Mouse (Mus musculus): ENCODE measurements around the gene Nfia. TPM values are rescaled to one million over a fixed set of nuclear protein-coding genes. Genes with fewer than 3 reads are reported as not detected.

Gene Nfia
- total RNA-seq, 1 experiment, result 0.27 TPM

DNA sequence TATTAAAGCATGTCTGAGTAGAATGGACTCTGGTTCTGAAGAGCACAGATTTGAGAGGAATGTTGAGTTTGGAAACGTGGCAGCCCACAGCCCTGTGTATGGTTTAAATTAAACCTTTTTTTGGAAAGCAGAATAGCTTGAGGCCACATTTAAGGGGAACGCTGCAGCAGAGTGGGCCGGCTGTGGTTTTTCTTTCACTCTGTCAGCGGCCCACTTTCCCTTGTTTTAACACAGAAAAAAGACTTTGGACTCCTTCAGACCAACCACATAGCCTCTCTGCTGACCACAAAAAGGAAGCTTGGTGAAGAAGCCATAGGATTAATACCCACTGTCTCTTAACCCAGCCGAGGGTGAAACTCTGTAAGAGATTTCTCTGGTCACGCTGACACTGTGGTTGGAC is 72.4 kb downstream of the Nfia start:
- H3K4me1 ChIP-seq (ENCODE audit: control insufficient read depth in 2 of 2, insufficient read depth in 2 of 2, low read length in 2 of 2, poor library complexity in 1 of 2), result no peaks in the 10 kb centered on the region
- in situ Hi-C loops (cut with MboI; ENCODE audit: low sequenced_read_pairs in 2 of 2, unreplicated experiment in 2 of 2), result no loop called here
- TF ChIP-seq ZNF384 (IDR thresholded peaks at IDR 0.05; ENCODE audit: low read depth, low read length), result no peak
- no peak for TF ChIP-seq CHD2 (IDR thresholded peaks at IDR 0.05; ENCODE audit: low read depth, low read length)
- TF ChIP-seq HCFC1 (IDR thresholded peaks at IDR 0.05; ENCODE audit: borderline replicate concordance, insufficient read depth, low read length), result no peak
- no peak for TF ChIP-seq ZC3H11A (IDR thresholded peaks at IDR 0.05; ENCODE audit: borderline replicate concordance, low read depth, low read length)
- TF ChIP-seq MAFK (IDR thresholded peaks at IDR 0.05; ENCODE audit: insufficient read depth, low read depth, low read length), result no peak
- DNase-seq (ENCODE audit: low read depth, low spot score), result no peak
- H3K27ac ChIP-seq (ENCODE audit: insufficient read depth, low read depth, low read length, poor library complexity, severe bottlenecking), result no peak overlapping the region
- H3K36me3 ChIP-seq (ENCODE audit: control insufficient read depth, insufficient read depth, low read length, poor library complexity, severe bottlenecking), result no peaks in the 10 kb centered on the region
- no peak overlapping the region for H3K4me3 ChIP-seq (ENCODE audit: insufficient read depth in 1 of 2, low read depth in 1 of 2, low read length in 2 of 2, poor library complexity in 1 of 2, severe bottlenecking in 1 of 2)
- no peak overlapping the region for H3K9ac ChIP-seq (ENCODE audit: insufficient read depth, low read depth, low read length, poor library complexity, severe bottlenecking)
- no peaks in the 10 kb centered on the region for H3K9me3 ChIP-seq (ENCODE audit: control insufficient read depth, insufficient read depth, low read depth, low read length)

DNA sequence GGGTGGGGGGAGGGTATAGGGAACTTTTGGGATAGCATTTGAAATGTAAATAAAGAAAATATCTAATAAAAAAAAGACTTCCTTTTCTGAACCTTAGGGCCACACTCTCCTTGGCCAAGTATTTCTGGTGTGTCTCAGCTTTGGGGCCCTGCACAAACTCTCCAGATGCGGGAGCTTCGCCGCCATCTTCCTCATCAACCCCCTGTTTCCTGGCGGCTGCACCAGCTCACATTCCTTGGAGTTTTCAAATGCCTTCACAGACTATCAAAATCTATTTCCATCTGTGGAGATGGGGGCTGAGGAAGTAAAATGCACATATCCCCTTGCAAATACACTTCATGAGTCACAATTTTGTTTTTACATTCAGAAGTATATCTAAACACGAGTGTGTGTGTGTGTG is 75.1 kb downstream of the Nfia start:
- H3K4me3 ChIP-seq (ENCODE audit: insufficient read depth in 1 of 2, low read depth in 1 of 2, low read length in 2 of 2, poor library complexity in 1 of 2, severe bottlenecking in 1 of 2), result no peak overlapping the region
- no peaks in the 10 kb centered on the region for H3K4me1 ChIP-seq (ENCODE audit: control insufficient read depth in 2 of 2, insufficient read depth in 2 of 2, low read length in 2 of 2, poor library complexity in 1 of 2)
- H3K9me3 ChIP-seq (ENCODE audit: control insufficient read depth, insufficient read depth, low read depth, low read length), result no peaks in the 10 kb centered on the region
- TF ChIP-seq HCFC1 (IDR thresholded peaks at IDR 0.05; ENCODE audit: borderline replicate concordance, insufficient read depth, low read length) (no peak), MAFK (IDR thresholded peaks at IDR 0.05; ENCODE audit: insufficient read depth, low read depth, low read length) (no peak), ZC3H11A (IDR thresholded peaks at IDR 0.05; ENCODE audit: borderline replicate concordance, low read depth, low read length) (no peak), ZNF384 (IDR thresholded peaks at IDR 0.05; ENCODE audit: low read depth, low read length) (no peak), CHD2 (IDR thresholded peaks at IDR 0.05; ENCODE audit: low read depth, low read length) (no peak)
- no peak overlapping the region for H3K27ac ChIP-seq (ENCODE audit: insufficient read depth, low read depth, low read length, poor library complexity, severe bottlenecking)
- H3K9ac ChIP-seq (ENCODE audit: insufficient read depth, low read depth, low read length, poor library complexity, severe bottlenecking), result no peak overlapping the region
- no peak for DNase-seq (ENCODE audit: low read depth, low spot score)
- no peaks in the 10 kb centered on the region for H3K36me3 ChIP-seq (ENCODE audit: control insufficient read depth, insufficient read depth, low read length, poor library complexity, severe bottlenecking)
- in situ Hi-C loops (cut with MboI; ENCODE audit: low sequenced_read_pairs in 2 of 2, unreplicated experiment in 2 of 2), result no loop called here

- TF ChIP-seq CHD2 (IDR thresholded peaks at IDR 0.05; ENCODE audit: low read depth, low read length), result no peak
- TF ChIP-seq ZC3H11A (IDR thresholded peaks at IDR 0.05; ENCODE audit: borderline replicate concordance, low read depth, low read length), result no peak
- no peak for TF ChIP-seq HCFC1 (IDR thresholded peaks at IDR 0.05; ENCODE audit: borderline replicate concordance, insufficient read depth, low read length)
- TF ChIP-seq ZNF384 (IDR thresholded peaks at IDR 0.05; ENCODE audit: low read depth, low read length), result no peak
- TF ChIP-seq MAFK (IDR thresholded peaks at IDR 0.05; ENCODE audit: insufficient read depth, low read depth, low read length), result no peak
- DNase-seq (ENCODE audit: low read depth, low spot score), result no peak
- Histone ChIP-seq H3K27ac (ENCODE audit: insufficient read depth, low read depth, low read length, poor library complexity, severe bottlenecking) (no peak overlapping the region), H3K36me3 (ENCODE audit: control insufficient read depth, insufficient read depth, low read length, poor library complexity, severe bottlenecking) (no peaks in the 10 kb centered on the region), H3K4me1 (ENCODE audit: control insufficient read depth in 2 of 2, insufficient read depth in 2 of 2, low read length in 2 of 2, poor library complexity in 1 of 2) (no peaks in the 10 kb centered on the region), H3K9me3 (ENCODE audit: control insufficient read depth, insufficient read depth, low read depth, low read length) (no peaks in the 10 kb centered on the region), H3K4me3 (ENCODE audit: insufficient read depth in 1 of 2, low read depth in 1 of 2, low read length in 2 of 2, poor library complexity in 1 of 2, severe bottlenecking in 1 of 2) (no peak overlapping the region), H3K9ac (ENCODE audit: insufficient read depth, low read depth, low read length, poor library complexity, severe bottlenecking) (no peak overlapping the region)
- in situ Hi-C loops (cut with MboI; ENCODE audit: low sequenced_read_pairs in 2 of 2, unreplicated experiment in 2 of 2), result no loop called here
These were observed 78.5 kb downstream of the Nfia start for GRCm38 (mm10) chr4:97850991-97851390.

DNA sequence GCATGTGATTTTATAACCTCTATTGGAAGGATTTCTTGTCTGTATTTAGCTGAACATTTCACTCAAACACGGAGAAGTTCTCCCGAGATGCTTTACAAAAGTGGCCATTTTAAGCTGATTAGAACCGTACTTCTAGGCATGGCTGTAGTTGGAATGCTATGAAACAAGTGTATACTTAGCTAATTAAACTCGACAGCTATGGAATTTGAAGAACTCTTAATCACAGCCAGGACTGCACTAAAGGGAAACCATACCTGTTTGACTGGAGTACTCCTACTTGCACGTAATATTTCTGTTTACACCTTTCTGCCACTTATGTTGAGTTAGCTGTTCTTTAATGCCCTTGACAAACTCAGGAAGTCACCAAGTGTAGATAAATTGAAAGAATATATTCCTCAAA is 79.2 kb downstream of the Nfia start:
- H3K4me1 ChIP-seq (ENCODE audit: control insufficient read depth in 2 of 2, insufficient read depth in 2 of 2, low read length in 2 of 2, poor library complexity in 1 of 2), result no peaks in the 10 kb centered on the region
- no peak for TF ChIP-seq ZC3H11A (IDR thresholded peaks at IDR 0.05; ENCODE audit: borderline replicate concordance, low read depth, low read length)
- no peak for TF ChIP-seq ZNF384 (IDR thresholded peaks at IDR 0.05; ENCODE audit: low read depth, low read length)
- no peak for TF ChIP-seq CHD2 (IDR thresholded peaks at IDR 0.05; ENCODE audit: low read depth, low read length)
- no peak for TF ChIP-seq HCFC1 (IDR thresholded peaks at IDR 0.05; ENCODE audit: borderline replicate concordance, insufficient read depth, low read length)
- TF ChIP-seq MAFK (IDR thresholded peaks at IDR 0.05; ENCODE audit: insufficient read depth, low read depth, low read length), result no peak
- H3K9me3 ChIP-seq (ENCODE audit: control insufficient read depth, insufficient read depth, low read depth, low read length), result no peaks in the 10 kb centered on the region
- H3K4me3 ChIP-seq (ENCODE audit: insufficient read depth in 1 of 2, low read depth in 1 of 2, low read length in 2 of 2, poor library complexity in 1 of 2, severe bottlenecking in 1 of 2), result no peak overlapping the region
- H3K27ac ChIP-seq (ENCODE audit: insufficient read depth, low read depth, low read length, poor library complexity, severe bottlenecking), result no peak overlapping the region
- H3K36me3 ChIP-seq (ENCODE audit: control insufficient read depth, insufficient read depth, low read length, poor library complexity, severe bottlenecking), result no peaks in the 10 kb centered on the region
- in situ Hi-C loops (cut with MboI; ENCODE audit: low sequenced_read_pairs in 2 of 2, unreplicated experiment in 2 of 2), result no loop called here
- H3K9ac ChIP-seq (ENCODE audit: insufficient read depth, low read depth, low read length, poor library complexity, severe bottlenecking), result no peak overlapping the region
- DNase-seq (ENCODE audit: low read depth, low spot score), result no peak

DNA sequence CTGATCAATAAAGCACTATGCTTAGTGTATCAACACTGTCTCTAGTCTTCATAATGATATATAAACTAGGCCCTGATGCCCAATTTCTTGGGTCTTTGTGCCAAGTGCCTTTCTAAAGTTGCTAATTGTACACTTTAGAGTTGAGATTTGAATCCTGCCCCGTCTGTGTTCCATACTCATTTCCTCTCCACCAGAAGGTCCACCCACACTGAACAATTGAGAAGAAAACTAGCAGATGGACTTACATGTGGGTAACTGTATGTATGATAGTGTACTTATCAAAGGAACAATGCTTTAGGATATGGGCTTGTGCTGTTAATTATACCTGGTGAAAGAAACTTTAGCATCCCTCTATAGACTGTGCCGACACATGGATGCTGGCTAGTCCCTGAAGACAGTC is 80.1 kb downstream of the Nfia start:
- H3K27ac ChIP-seq (ENCODE audit: insufficient read depth, low read depth, low read length, poor library complexity, severe bottlenecking), result no peak overlapping the region
- H3K4me3 ChIP-seq (ENCODE audit: insufficient read depth in 1 of 2, low read depth in 1 of 2, low read length in 2 of 2, poor library complexity in 1 of 2, severe bottlenecking in 1 of 2), result no peak overlapping the region
- no peaks in the 10 kb centered on the region for H3K36me3 ChIP-seq (ENCODE audit: control insufficient read depth, insufficient read depth, low read length, poor library complexity, severe bottlenecking)
- no peaks in the 10 kb centered on the region for H3K9me3 ChIP-seq (ENCODE audit: control insufficient read depth, insufficient read depth, low read depth, low read length)
- no peak for TF ChIP-seq MAFK (IDR thresholded peaks at IDR 0.05; ENCODE audit: insufficient read depth, low read depth, low read length)
- no peak for TF ChIP-seq CHD2 (IDR thresholded peaks at IDR 0.05; ENCODE audit: low read depth, low read length)
- no peak for TF ChIP-seq HCFC1 (IDR thresholded peaks at IDR 0.05; ENCODE audit: borderline replicate concordance, insufficient read depth, low read length)
- no peak for TF ChIP-seq ZC3H11A (IDR thresholded peaks at IDR 0.05; ENCODE audit: borderline replicate concordance, low read depth, low read length)
- no peak for TF ChIP-seq ZNF384 (IDR thresholded peaks at IDR 0.05; ENCODE audit: low read depth, low read length)
- H3K4me1 ChIP-seq (ENCODE audit: control insufficient read depth in 2 of 2, insufficient read depth in 2 of 2, low read length in 2 of 2, poor library complexity in 1 of 2), result no peaks in the 10 kb centered on the region
- H3K9ac ChIP-seq (ENCODE audit: insufficient read depth, low read depth, low read length, poor library complexity, severe bottlenecking), result no peak overlapping the region
- in situ Hi-C loops (cut with MboI; ENCODE audit: low sequenced_read_pairs in 2 of 2, unreplicated experiment in 2 of 2), result no loop called here
- no peak for DNase-seq (ENCODE audit: low read depth, low spot score)

Measured in ES-E14 (cell line).